Mouse (Mus musculus): ENCODE measurements around the gene Zfp46. TPM values are rescaled to one million over a fixed set of nuclear protein-coding genes. Genes with fewer than 3 reads are reported as not detected.
A peak's percentile ranks its signal among the peaks of the same experiment; 100 is the strongest.

Zfp46 gene
- 10 to 100 TPM; 90.0 to 93.6 TPM for total RNA-seq (2021)
- long read RNA-seq, experiment 1, full-length matches to known transcripts: 14 of 28 reads
- long read RNA-seq, experiment 1, partial matches to known transcripts: 0 of 28 reads
- long read RNA-seq, experiment 1, other reads (novel, unspliced or antisense): 14 of 28 reads
- long read RNA-seq, experiment 2, full-length matches to known transcripts: 20 of 33 reads
- long read RNA-seq, experiment 2, partial matches to known transcripts: 0 of 33 reads
- long read RNA-seq, experiment 2, other reads (novel, unspliced or antisense): 13 of 33 reads

DNA sequence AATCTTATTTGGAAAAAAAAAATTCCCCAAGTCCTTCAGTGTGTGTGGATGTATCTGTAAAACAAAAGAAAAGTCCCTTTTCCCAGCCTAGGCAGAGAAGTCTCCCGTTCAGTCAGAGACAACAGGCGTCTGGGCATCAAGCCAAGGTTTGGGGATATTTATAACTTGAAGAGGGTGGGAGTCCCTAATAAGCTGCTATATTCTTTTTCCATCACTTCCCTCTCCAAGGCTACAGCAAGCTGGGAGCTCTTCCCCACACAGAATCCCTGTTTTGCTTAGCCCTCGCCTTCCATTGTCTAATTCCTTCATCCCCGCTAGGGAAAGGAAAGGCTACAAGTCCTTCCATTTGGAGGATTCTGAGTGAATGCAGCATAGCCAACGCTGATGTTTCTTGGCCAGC lies at the start of gene Zfp46:
Gene Zfp46, plus strand, starts transcription at position 229 of the 400 bp plus-strand sequence.
- peak; percentile 92 to 94 for DNase-seq (ENCODE audit: low spot score in 2 of 2)
- intact Hi-C loops (cut with DNase I): no loop called here

DNA sequence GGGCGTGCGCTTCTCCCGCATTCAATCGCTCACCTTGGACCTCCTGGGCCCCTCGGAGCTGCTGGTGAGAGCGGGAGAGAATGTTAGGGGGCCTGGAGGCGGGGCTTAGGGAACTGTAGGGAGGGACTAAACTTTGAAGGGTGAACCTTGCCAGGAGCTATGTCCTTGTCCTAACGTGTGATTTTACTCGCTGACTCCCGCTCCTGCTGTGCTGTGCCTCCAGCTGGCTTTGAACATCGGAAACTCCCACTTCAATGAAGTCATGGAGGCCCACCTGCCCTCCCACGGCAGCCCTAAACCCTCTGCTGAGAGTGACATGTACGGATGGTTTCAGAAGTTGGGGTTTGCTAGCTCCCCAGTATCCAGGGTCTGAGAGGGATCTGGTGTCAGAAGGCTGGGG lies 45.8 kb upstream of the Zfp46 start:
- DNase-seq (ENCODE audit: low spot score in 2 of 2): no peak
- intact Hi-C loops (cut with DNase I): loop anchor here (5.0 kb wide), 1 partner anchor 36 kb away; no protein-coding TSS in a partner anchor

DNA sequence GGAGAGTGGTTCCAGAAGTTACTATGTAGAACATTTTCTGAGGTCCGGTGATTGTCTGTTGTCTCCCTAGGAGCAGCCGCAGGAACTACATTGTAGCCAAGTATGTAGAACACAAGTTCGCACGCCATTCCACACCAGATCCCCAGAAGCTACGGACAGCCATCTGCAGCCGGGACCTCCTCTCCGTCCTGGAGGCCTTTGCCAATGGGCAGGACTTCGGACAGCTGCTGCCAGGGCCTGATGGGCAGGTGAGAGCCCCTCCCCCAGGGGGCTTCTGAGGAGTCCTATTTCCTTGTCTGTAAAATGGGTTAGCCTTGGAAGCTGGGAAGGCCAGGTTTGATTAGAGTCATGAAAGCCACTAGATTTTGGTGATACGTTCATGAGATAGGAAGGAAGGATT lies 45.4 kb upstream of the Zfp46 start:
- DNase-seq (ENCODE audit: low spot score in 2 of 2): no peak
- intact Hi-C loops (cut with DNase I): loop anchor here (5.0 kb wide), 1 partner anchor 37 kb away; no protein-coding TSS in a partner anchor

GRCm38 (mm10) chr4:136239622-136240021 lies 44.9 kb upstream of the Zfp46 start:
- intact Hi-C loops (cut with DNase I): loop anchor here (5.0 to 10.0 kb wide), 2 partner anchors 37 to 385 kb away; partner anchors contain the start of gene Lactbl1
- peak; percentile 88 to 90 for DNase-seq (ENCODE audit: low spot score in 2 of 2)

DNA sequence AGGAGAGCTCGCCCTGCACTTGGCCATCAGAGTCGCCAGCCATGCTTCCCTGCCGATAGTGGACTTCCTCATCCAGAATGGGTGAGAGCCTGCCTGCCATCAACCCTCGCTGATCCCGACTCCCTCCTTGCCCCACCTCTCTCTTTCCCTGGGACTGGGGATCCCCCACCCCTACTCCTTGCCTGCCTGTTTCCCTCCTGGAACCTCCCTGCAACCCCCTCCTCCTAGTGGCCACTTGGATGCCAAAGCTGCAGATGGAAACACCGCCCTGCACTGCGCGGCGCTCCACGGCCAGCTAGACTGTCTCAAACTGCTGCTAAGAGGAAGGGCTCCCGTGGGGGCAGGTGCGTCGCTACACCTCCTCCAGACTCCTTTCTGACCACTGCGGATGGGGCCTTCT lies 44.4 kb upstream of the Zfp46 start:
- intact Hi-C loops (cut with DNase I): loop anchor here (10.0 kb wide), 1 partner anchor 385 kb away; the partner anchor contains the start of gene Lactbl1

GRCm38 (mm10) chr4:136240955-136241354 lies 43.5 kb upstream of the Zfp46 start:
- intact Hi-C loops (cut with DNase I): loop anchor here (10.0 kb wide), 1 partner anchor 384 kb away; the partner anchor contains the start of gene Lactbl1
- DNase-seq (ENCODE audit: low spot score in 2 of 2): no peak

More for the DNA sequence above, 44.4 kb upstream of the Zfp46 start:
- DNase-seq (ENCODE audit: low spot score in 2 of 2): no peak

- peak in 1 of 2 experiments; percentile 36 for DNase-seq (ENCODE audit: low spot score in 2 of 2)
- intact Hi-C loops (cut with DNase I): loop anchor here (10.0 kb wide), 1 partner anchor 383 kb away; the partner anchor contains the start of gene Lactbl1
Measured at GRCm38 (mm10) chr4:136242065-136242703, 42.3 kb upstream of the Zfp46 start.

- intact Hi-C loops (cut with DNase I): loop anchor here (10.0 kb wide), 1 partner anchor 382 kb away; the partner anchor contains the start of gene Lactbl1
- DNase-seq (ENCODE audit: low spot score in 2 of 2): no peak
Measured at GRCm38 (mm10) chr4:136242728-136243127, 41.8 kb upstream of the Zfp46 start.

DNA sequence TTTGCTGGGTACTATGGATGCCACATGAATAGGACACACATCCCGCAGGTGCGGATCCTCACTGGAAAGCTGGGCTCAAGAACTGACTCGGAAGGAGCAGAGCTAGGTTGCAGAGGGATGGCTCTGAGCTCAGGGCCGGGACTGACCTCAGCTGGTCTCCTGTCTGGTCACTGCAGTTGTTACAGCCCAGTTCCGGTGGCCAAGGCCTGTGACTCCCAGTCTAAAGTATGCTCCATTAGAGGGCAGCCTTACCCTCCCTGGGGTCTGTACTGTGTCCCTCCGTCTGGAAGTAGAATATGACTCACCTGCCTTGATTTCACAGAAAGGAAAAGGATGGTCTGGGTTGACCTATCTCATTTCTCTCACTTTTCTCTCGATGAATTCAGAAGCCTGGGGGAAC lies 40.3 kb upstream of the Zfp46 start:
- DNase-seq (ENCODE audit: low spot score in 2 of 2): no peak
- intact Hi-C loops (cut with DNase I): loop anchor here (10.0 kb wide), 1 partner anchor 381 kb away; the partner anchor contains the start of gene Lactbl1

DNA sequence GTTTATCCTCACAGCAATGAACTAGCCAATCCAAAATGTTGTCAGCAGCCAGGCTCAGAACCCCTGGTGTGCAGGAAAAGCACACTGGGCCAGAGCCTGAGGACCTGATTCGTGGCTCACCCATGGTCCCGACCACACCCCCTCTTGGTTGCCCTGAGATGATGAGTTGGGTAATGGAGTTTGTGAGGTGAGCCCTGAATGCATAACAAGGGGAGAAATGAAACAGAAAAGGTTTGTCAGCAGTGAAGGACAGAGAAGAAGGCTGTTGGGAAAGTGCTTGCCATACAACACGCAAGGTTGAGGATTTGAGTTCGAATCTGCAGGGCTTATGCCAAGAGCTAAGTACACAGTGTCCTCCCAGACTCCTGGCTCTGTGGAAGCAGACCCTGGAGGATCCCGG lies 38.8 kb upstream of the Zfp46 start:
- DNase-seq (ENCODE audit: low spot score in 2 of 2): no peak
- intact Hi-C loops (cut with DNase I): loop anchor here (10.0 kb wide), 1 partner anchor 379 kb away; the partner anchor contains the start of gene Lactbl1

DNA sequence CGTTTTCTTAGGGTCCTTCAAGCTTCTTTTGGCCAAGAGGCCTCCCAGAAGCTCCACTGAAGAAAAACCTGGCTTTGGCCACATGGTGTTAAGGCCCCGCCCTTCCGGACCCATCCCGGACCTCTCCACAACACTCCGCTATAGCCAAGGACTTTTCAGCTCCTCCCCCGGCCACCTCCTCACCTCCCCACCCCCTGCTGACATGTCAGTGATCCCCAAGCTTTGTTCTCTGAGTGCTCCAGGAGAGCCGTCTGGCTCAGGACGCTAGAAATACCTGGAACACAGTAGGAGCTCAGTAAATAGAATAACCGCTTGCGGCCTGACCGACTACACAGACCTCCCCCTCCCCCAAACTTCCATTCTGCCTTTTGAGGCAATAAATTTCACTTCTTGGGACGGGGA lies 37.9 kb upstream of the Zfp46 start:
- intact Hi-C loops (cut with DNase I): loop anchor here (10.0 kb wide), 1 partner anchor 378 kb away; the partner anchor contains the start of gene Lactbl1
- DNase-seq (ENCODE audit: low spot score in 2 of 2): no peak

DNA sequence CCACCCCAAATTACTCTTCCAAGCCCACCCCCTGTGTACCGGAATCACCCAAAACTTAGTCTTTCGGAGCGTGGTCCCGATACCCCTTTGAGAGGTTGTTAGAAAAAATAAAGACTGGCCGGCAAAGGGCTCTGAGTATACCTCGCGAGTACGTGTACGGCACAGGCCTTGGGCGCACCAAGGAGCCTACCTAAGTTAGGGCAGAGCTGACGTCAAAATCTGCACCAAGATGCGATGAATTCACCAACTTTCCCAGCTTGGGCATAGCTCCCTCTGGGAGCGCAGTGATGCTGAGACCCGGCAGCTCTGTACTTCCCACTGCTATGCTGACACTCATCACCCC lies 37.1 kb upstream of the Zfp46 start:
- intact Hi-C loops (cut with DNase I): loop anchor here (10.0 kb wide), 1 partner anchor 377 kb away; the partner anchor contains the start of gene Lactbl1
- no peak for DNase-seq (ENCODE audit: low spot score in 2 of 2)

- DNase-seq (ENCODE audit: low spot score in 2 of 2): no peak
- intact Hi-C loops (cut with DNase I): loop anchor here (10.0 kb wide), 1 partner anchor 377 kb away; the partner anchor contains the start of gene Lactbl1
Measured at GRCm38 (mm10) chr4:136247729-136248463, 36.6 kb upstream of the Zfp46 start, which contains the start of gene Tcea3. TSS of gene Tcea3 (plus strand) at chr4:136247729.

DNA sequence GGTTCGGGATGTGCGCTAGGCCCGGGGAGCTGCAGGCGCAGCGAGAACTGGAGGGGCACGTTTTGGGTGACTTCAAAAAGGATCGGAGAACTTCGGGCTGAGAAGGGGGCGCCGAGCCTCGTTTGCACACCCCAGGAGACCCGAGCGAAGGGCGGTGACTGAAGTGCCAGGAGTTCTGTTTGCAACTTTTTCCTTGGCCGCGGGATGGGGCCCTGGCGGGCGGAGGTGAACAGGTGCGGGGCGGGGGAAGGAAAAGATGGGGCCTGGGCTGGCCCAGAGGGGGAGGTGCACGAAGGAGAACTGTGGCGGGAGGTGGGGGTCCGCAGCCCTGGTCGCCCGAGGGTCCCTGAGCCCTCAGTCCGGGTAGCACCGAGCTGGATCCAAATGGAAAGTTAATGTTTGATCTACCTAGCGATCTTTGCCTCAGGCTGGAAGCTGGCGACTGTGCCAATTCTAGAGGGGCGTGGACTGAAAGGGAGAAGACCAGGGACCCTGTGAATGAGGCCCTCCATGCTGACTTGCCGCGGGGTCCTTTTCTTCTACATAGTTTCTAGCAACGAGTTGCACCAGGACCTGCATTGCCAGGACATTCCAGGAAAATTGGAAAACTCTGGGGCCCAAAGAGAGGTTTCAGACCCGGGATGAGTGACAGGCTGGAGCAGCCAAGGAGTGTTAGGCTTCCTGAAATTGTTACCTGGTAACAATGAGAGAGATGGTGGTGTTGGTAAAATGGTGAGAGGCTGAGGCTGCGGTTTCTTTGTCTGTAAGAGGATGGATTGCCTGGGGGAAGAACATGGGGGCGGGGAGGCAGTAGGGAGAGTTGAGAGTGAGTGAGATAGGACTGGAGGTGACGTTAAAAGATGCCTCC lies 35.8 kb upstream of the Zfp46 start:
- intact Hi-C loops (cut with DNase I): loop anchor here (10.0 kb wide), 1 partner anchor 376 kb away; the partner anchor contains the start of gene Lactbl1
- no peak for DNase-seq (ENCODE audit: low spot score in 2 of 2)

DNA sequence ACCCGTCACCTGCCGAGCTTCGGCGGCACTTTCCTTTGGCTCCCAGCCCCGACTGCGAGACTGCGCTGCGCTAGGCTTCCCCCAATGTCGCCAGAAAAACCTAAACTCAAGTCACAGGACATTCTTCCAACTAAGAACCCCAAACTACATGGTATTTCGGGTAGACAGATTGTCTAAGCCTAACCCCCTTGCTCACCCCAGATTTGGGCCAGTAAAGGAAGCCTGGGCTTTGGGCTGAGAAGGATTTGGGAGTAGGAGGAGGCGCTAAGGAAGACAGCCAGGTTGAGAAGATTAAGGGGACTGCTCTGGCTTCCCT lies 35.2 kb upstream of the Zfp46 start:
- intact Hi-C loops (cut with DNase I): loop anchor here (10.0 kb wide), 1 partner anchor 376 kb away; the partner anchor contains the start of gene Lactbl1

GRCm38 (mm10) chr4:136249780-136250179 lies 34.7 kb upstream of the Zfp46 start:
- no peak for DNase-seq (ENCODE audit: low spot score in 2 of 2)
- intact Hi-C loops (cut with DNase I): loop anchor here (10.0 kb wide), 1 partner anchor 375 kb away; the partner anchor contains the start of gene Lactbl1

More for the DNA sequence above, 35.2 kb upstream of the Zfp46 start:
- no peak for DNase-seq (ENCODE audit: low spot score in 2 of 2)

GRCm38 (mm10) chr4:136255919-136256318 lies 28.6 kb upstream of the Zfp46 start:
- intact Hi-C loops (cut with DNase I): loop anchor here (5.0 kb wide), 1 partner anchor 66 kb away; no protein-coding TSS in a partner anchor
- no peak for DNase-seq (ENCODE audit: low spot score in 2 of 2)

DNA sequence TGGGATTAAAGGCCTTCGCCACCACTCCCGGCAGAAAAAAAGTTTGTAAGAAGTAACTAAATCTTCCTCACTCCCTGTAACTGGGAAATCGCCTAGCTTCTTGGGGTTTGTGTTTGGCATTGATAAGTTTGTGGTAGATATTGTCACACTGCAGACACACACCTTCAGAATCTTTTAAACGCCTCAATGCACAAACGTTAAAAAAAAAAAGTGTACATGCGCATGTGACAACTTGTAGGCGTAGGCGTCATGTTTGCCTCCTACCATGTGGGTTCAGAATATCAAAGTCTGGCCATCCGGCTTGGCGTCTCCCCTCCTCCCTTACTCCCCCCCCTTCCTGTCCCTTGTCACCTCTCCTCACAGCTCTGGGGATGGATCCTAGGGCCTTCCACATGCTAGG lies 27.8 kb upstream of the Zfp46 start:
- intact Hi-C loops (cut with DNase I): loop anchor here (5.0 kb wide), 1 partner anchor 66 kb away; no protein-coding TSS in a partner anchor

More for the DNA sequence above, 27.8 kb upstream of the Zfp46 start:
- no peak for DNase-seq (ENCODE audit: low spot score in 2 of 2)
